Mouse (Mus musculus) thymus, postnatal 10 days (tissue): ENCODE measurements around the gene Ints13.

ENCODE experiments used
- DNase-seq, 2 experiments: peaks; one replicate each; pipeline ENCODE4 v3.0.0; 2021; ENCODE audit warnings: low spot score in 2 of 2

Ints13 gene

GRCm38 (mm10) chr6:146540386-146540785 is 37.2 kb downstream of the Ints13 start:
- no peak for DNase-seq

GRCm38 (mm10) chr6:146538661-146539060 is 39.0 kb downstream of the Ints13 start:
- DNase-seq: no peak

GRCm38 (mm10) chr6:146538071-146538470 is 39.6 kb downstream of the Ints13 start:
- DNase-seq: no peak

- DNase-seq: no peak
These were observed 40.5 kb downstream of the Ints13 start for GRCm38 (mm10) chr6:146537111-146537510.

GRCm38 (mm10) chr6:146535501-146535900 is 42.1 kb downstream of the Ints13 start:
- DNase-seq: no peak

GRCm38 (mm10) chr6:146533146-146533545 is 44.5 kb downstream of the Ints13 start:
- no peak for DNase-seq

DNA sequence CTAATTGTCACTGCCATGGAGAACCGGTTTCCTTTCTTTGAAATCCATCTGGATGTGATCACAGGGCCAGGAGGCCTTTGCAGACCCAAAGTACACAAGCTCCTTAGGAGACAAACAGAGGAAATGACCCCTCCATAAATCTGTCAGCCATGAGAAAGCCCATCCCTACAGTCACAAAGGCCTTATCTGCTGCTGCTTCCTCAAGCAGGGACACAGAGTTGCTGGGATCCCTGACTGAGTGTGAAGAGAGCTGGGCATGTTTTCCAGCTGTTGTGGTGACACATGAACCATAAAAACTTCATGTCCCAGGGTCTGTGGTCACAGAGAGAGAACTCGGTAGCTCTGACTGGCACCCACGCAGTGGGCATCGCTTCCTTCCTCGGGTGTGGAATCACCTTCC is 46.9 kb downstream of the Ints13 start:
- DNase-seq: no peak

DNA sequence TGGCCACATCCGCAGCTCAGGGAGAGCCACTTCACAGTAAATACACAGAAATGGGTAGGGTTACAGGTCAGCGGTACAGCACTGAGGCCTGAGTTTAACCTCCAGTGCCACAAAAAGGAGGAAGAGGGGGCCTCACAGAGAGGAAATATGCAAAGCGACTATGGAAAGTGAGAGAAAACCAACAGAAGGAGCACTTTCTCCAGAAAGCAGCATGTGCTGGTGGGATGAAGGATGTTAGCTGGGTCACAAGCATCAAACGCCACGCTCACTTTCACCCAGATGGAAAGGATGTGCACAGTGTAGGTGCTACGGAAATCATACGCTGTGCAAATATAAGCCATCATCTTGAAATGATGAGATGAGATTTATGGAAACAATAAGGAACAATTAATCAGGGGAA is 47.3 kb downstream of the Ints13 start:
- no peak for DNase-seq

GRCm38 (mm10) chr6:146527537-146527936 is 50.1 kb downstream of the Ints13 start:
- DNase-seq: no peak

DNA sequence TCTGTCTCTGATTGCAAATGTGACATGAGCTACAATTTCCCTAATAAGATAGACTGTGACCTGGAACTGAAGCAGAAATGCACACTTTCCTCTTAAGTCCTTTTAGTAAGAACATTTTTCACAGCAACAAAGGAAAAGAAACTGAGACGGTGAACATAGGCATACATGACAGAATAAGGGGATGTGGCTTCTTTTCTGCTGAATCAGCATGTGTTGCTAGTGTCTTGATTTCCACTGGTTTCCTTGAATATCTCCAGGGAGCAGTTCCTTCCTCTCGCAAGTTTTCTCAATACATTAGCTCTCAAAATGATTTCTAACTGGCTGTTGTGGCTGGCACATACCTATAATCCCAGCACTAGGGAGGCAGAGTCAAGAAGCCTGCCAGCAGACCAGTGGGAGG is 52.1 kb downstream of the Ints13 start:
- no peak for DNase-seq

GRCm38 (mm10) chr6:146521456-146522245 is 56.0 kb downstream of the Ints13 start:
- peak; percentile 47 to 50 for DNase-seq

- no peak for DNase-seq
These were observed 58.6 kb downstream of the Ints13 start for GRCm38 (mm10) chr6:146519019-146519418.

DNA sequence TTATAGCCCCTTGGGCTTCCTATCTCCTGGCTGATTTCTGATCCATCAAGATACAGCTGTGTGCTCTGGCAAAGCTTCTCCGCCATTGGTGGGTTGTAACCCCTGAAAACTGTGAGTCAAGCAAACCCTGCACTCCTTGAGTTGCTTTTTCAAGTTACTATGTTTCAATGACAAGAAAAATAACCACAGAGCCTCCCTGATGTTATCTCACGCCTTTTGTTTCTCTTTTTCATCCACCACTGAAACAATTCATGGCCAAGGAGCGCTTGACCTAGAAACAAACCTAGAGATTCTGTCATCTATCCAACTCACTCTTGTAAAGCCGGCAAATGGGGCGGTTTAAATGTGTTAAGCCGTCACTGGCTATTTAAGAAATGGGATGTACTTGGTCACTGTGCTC is 61.7 kb downstream of the Ints13 start:
- DNase-seq: no peak

DNA sequence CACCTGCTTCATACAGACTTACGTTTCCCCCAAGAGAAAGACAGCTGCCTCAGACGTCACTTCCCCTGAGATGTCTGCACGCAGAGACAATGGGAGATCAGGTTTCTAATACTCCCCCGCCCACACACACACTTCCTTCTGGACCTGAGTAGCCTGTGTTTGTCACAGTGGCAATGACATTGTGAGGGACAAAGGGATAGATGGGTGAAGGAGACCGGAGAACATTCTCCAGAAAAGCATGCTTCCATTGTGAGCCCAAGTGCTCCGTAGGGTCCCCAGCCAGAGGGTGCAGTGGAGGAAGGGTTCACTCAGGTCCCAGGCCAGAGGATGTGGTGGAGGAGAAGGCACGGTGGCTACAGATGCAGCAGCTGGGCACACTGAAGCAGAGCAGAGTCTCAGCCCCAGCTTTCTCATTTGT is 63.1 kb downstream of the Ints13 start:
- peak; percentile 66 to 71 for DNase-seq

DNA sequence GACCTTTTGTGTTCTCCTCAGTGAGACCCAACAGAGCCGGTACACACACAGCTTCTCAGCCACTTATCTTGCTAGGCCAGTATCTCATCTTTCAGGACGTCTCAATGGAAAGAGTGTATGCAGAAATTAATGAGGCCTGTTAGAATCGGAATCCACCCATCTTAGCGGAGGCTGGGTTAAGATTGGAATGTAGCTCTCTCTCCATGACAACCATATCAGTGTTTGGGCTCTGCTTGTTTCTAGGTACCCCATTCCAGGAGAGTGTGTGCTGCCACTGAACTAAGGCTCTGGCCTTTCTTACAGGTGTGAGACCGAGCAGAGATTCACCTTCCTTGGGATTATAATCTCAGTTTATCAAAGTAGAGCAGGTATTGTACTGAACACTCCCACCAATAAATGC is 63.7 kb downstream of the Ints13 start:
- no peak for DNase-seq

- DNase-seq: no peak
These were observed 64.3 kb downstream of the Ints13 start for GRCm38 (mm10) chr6:146513384-146513783.

GRCm38 (mm10) chr6:146511511-146511910 is 66.1 kb downstream of the Ints13 start:
- DNase-seq: no peak

- no peak for DNase-seq
These were observed 67.7 kb downstream of the Ints13 start for GRCm38 (mm10) chr6:146509891-146510290.

- DNase-seq: no peak
These were observed 73.2 kb downstream of the Ints13 start for GRCm38 (mm10) chr6:146504459-146504858.

- DNase-seq: no peak
These were observed 74.8 kb downstream of the Ints13 start for GRCm38 (mm10) chr6:146502856-146503255.

DNA sequence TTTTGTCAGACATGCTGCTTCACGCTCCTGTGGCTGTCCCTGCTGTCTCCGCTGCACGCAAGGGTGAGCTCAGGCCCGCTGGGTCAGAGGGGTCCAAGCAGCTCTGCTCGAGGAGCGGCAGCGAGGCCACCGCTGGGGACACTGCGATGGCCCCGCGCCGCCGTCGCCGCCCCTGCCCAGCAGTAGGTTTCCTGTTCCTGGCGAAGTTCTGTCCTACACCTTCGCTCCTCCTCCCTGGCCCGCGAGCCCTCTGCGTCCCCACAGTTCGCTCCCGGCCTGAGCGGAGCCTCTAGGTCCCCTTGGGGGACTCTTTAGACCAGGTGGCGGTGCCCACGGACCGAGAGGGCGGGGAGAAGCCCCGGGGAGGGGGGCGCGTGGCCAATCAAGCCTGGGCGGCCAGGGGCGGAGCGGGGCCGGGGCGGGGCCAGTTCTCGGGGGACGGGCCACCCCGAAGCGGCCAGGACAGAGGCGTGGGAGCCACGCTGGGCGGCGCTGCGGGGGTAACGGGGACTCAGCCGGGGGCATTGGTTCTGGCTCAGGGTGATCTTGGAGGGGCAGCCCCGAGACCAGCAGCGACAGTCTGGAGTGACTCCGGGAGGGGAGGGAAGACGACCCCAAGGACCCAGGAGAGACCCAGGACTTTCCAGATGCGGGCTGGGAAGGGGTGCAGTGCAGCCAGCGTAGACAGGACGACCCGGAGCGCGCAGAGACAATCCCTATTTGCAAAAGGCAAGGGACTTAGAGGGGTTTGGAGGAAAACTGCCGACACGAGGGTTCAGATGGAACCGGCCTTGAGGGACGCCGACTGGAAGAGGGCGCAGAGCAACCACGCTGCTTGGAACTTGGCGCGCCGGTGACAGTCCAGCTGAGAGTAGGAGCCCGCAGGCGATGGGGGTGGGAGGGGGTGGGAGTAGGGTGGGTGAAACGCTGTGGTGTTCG is 75.5 kb downstream of the Ints13 start, which contains the start of gene Itpr2:
TSS of gene Itpr2 (minus strand) at position 358 of the 939 bp plus-strand sequence.
- DNase-seq: peak; percentile 79 to 82

GRCm38 (mm10) chr6:146501316-146501865 is 76.2 kb downstream of the Ints13 start:
- DNase-seq: peak; percentile 77 to 78
